Mouse (Mus musculus): Measurements from ENCODE around the gene Bcr.
"Not testable (repeated sequence)": the region's sequence is repeated elsewhere in the genome, so short reads cannot be mapped to it uniquely, and the experiment has no call there.

Gene Bcr

GRCm38 (mm10) chr10:75060217-75060842, at the start of gene Bcr:
Gene Bcr, plus strand, starts transcription at chr10:75060592.
- peak; percentile 84 for DNase-seq

- no peak for DNase-seq
Measured at GRCm38 (mm10) chr10:75010704-75011103, 49.7 kb upstream of the Bcr start.

GRCm38 (mm10) chr10:75015465-75015864, 44.9 kb upstream of the Bcr start:
- DNase-seq: no peak

GRCm38 (mm10) chr10:75016481-75016880, 43.9 kb upstream of the Bcr start:
- DNase-seq: no peak

GRCm38 (mm10) chr10:75020271-75020670, 40.1 kb upstream of the Bcr start:
- no peak for DNase-seq

GRCm38 (mm10) chr10:75021138-75021537, 39.3 kb upstream of the Bcr start:
- DNase-seq: peak; percentile 71

- no peak for DNase-seq
Measured at GRCm38 (mm10) chr10:75026491-75026890, 33.9 kb upstream of the Bcr start.

GRCm38 (mm10) chr10:75028743-75029142, 31.6 kb upstream of the Bcr start:
- DNase-seq: no peak

- DNase-seq: no peak
Measured at GRCm38 (mm10) chr10:75029677-75030076, 30.7 kb upstream of the Bcr start.

- DNase-seq: no peak
Measured at GRCm38 (mm10) chr10:75030234-75030633, 30.2 kb upstream of the Bcr start.

GRCm38 (mm10) chr10:75031345-75032114, 28.9 kb upstream of the Bcr start:
- no peak for DNase-seq

GRCm38 (mm10) chr10:75032395-75032794, 28.0 kb upstream of the Bcr start, which contains the start of gene Rsph14:
Gene Rsph14, minus strand, starts transcription at chr10:75032586.
- peak; percentile 68 for DNase-seq

GRCm38 (mm10) chr10:75036883-75037379, 23.5 kb upstream of the Bcr start, which contains the start of gene Rab36:
Gene Rab36, plus strand, starts transcription at chr10:75037058.
- DNase-seq: peak; percentile 88

GRCm38 (mm10) chr10:75042060-75042459, 18.3 kb upstream of the Bcr start:
- DNase-seq: not testable (repeated sequence)

- DNase-seq: no peak
Measured at GRCm38 (mm10) chr10:75044459-75044858, 15.9 kb upstream of the Bcr start.

GRCm38 (mm10) chr10:75045831-75046230, 14.6 kb upstream of the Bcr start:
- no peak for DNase-seq

GRCm38 (mm10) chr10:75048711-75049110, 11.7 kb upstream of the Bcr start:
- DNase-seq: no peak

GRCm38 (mm10) chr10:75051364-75052074, 8.9 kb upstream of the Bcr start:
- peak; percentile 42 for DNase-seq

GRCm38 (mm10) chr10:75052902-75053301, 7.5 kb upstream of the Bcr start:
- DNase-seq: no peak

GRCm38 (mm10) chr10:75053655-75054054, 6.7 kb upstream of the Bcr start:
- no peak for DNase-seq

GRCm38 (mm10) chr10:75054125-75054524, 6.3 kb upstream of the Bcr start:
- DNase-seq: no peak

- no peak for DNase-seq
Measured at GRCm38 (mm10) chr10:75055672-75056071, 4.7 kb upstream of the Bcr start.

- DNase-seq: no peak
Measured at GRCm38 (mm10) chr10:75056255-75056654, 4.1 kb upstream of the Bcr start.
